Mouse (Mus musculus) brain, embryonic 14.5 days (tissue): ENCODE results near the gene Ppp1r3e. TPM values are rescaled to one million over a fixed set of nuclear protein-coding genes. Genes with fewer than 3 reads are reported as not detected.

ENCODE experiments used
- DNase-seq: peaks from one replicate; pipeline ENCODE4 v3.0.0-alpha.2; 2011; ENCODE audit warnings: low read depth
- CTCF ChIP-seq: fragments of 200-500 bp; IDR thresholded peaks from 2 replicates; pipeline ENCODE4 v1.5.1; 2012; ENCODE audit warnings: inconsistent platforms, mild to moderate bottlenecking, moderate library complexity, borderline replicate concordance; ENCODE audit not compliant: insufficient read depth, insufficient read length; ENCODE audit errors: extremely low read depth
- POLR2A ChIP-seq: fragments of 200-500 bp; IDR thresholded peaks from 2 replicates; pipeline ENCODE4 v1.6.1; 2012; ENCODE audit warnings: mild to moderate bottlenecking, inconsistent platforms, borderline replicate concordance; ENCODE audit not compliant: poor library complexity, insufficient read depth, insufficient read length, severe bottlenecking; ENCODE audit errors: extremely low read depth
- polyA plus RNA-seq: library from polyadenylated mRNA; depleted of rRNA; stranded (reverse); fragments of >200 nt; gene quantifications from 2 replicates; pipeline ENCODE4 v1.2.3, GENCODE M21; 2012; rRNA removed

The Ppp1r3e gene
- polyA plus RNA-seq = 13.7 and 21.9 TPM in 2 replicates

DNA sequence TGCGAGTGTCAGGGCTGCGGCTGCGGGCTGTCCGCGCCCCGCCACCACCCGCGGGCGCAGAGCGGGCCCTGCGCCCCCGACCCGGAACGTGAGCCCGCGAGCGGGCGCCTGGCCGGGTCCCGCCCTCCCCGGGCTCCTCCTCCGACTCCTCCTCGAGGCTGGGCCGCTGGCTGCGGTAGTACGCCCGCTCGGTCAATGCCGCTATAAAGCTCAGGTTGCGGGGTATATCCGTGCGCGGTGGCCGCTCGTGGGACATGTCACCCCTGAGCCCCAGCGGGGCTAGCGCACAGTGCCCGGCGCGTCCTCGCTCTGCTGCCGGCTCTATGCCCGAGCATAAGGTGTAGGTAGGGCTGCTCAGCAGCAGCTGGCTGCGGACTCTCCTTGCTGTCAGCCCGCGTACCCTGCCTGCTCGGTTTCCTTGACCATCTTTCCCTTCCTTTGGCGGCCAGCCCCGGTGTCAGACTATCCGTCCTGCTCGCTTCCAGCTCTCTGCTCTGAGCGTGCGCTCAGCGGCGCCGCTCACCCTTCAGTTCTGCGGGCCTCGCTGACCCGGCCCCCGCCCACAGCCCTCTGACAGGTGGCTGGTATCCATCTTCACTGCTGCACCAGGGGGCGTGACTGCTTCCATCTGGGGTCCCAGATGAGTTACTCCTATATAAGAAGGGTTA lies at the start of gene Ppp1r3e:
Gene Ppp1r3e (minus strand): TSS at position 503 of the 668 bp plus-strand sequence.
- peak; percentile 66 for DNase-seq
- TF ChIP-seq CTCF (no peak), POLR2A (peak; percentile 4; the same call in 1 of the 2 replicates)

DNA sequence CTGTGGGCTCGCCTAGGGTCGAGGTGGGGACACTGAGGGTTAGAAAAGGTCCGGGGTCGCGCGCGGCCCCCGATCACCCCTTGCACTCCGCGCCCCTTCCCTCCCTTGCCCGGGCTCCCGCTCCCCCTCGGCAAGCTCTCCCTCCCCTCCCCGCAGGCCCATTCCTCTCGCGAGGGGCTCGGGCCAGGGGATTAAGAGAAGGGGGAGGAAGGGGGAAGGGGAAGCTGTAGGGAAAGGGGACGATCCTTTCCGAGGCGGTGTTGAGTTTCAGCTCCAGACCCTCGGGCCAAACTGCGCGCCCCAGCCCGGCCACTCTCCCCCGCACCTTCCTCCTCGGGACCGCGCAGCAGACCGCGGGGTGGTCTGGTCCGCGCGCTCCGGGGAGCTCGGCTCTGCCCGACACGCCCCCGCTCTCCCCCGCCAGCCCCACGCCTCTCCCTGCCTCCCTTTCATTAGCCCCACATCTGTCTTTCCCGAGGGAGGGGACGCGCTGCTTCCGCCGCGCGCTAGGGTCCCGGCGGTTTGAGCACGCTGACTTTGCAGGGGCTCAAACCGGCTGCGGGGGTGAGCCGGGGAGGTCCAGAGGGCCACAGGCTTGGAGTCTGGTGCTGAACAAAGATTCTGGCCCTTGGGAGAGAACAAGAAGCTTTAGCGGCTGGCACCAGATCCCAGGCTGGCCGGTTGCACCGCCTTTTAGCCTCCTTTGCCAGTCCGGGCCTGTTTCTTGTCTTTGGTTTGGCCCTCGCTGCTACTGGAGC lies 49.2 kb upstream of the Ppp1r3e start:
- TF ChIP-seq POLR2A = peak; percentile 50; the same call in 1 of the 2 replicates
- no peak for TF ChIP-seq CTCF
- peak; percentile 92 for DNase-seq

DNA sequence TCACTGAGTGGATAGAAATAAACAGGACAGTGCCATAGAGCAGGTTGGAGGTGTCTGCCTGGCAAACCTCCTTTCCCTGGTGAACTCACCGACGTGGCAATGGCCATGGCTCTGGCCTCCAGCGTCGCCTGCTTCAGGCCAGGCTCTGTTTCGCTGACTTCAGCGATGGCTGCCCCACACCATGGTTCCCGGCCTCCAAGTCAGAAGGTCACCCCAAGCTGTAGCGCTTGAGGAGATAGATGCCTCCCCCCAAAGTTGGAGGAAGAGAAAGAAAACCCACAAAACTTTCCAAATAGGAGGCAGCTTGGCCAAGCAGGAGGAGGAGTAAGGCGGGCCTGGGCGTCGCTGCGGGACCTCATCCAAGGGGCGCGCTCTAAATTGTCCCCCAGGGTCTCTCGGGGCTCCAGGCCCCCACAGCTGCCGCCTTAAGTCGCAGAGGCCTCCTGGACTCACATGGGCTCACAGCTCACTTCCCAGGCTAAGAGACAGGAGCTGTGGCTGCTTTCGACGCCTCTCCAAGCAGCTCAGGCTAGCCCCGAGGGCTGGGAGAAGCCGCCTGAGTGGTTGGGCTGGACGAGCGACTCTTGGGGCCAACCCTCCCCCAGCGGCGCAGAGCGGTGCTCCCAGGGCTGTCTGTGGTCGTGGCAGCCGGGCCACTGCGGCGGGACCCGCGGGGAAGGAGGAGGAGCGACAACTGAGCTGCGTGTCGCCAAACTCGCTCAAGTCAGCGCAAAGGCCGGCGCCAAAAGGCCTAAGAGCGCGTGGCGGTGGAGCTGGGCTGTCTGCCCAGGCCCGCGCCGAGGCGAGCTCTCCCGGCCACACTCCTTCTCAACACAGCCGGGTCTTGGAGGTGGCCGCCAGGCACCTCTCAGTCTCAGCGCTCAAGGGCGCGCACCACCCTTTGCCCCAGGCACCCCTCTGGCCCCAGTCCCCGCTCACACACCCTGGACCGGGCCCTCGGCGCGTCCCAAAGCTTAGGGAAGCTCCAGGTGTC lies 48.3 kb upstream of the Ppp1r3e start, which contains the start of gene Efs:
Gene Efs (minus strand): TSS at position 778 of the 994 bp plus-strand sequence.
- TF ChIP-seq CTCF = no peak
- 0 out of 2 replicates have a peak, but pooled peaks have one; percentile 9 for TF ChIP-seq POLR2A
- peak; percentile 81 for DNase-seq

DNA sequence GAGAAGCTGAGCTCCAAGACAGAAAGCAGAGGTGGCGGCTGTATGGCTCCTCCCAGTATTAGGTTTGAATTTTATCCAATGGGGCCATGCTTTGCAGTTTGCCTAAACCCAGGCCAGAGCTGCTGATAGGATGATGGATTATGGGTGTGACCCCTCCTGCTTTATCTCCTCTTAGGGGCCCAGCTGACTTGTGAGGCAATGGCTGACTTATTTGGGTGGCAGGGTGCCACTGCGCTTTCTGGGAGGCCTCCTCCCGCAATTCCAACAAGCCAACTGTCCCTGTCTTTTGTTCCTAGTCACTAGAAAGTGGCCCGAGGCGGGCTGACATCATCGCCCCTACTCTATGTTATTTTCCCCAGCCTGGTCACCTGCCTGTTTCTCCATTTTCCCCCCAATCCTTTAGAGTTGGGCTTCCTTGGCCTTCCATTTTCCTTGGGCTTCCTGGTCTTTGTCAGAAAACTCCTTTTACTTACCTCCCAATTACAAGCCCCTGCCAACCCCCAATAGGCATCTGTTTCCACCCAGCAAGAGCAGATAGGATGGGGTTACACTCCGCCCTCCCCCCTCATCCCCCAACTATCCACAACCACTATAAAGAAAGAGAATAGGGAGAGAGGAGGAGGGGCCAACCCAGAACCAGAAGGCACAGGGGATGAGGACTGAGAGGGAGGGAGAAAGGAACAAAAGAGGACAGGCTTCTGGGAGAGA lies 47.4 kb upstream of the Ppp1r3e start:
- peak; percentile 92 for DNase-seq
- no peak for TF ChIP-seq CTCF
- no peak for TF ChIP-seq POLR2A

DNA sequence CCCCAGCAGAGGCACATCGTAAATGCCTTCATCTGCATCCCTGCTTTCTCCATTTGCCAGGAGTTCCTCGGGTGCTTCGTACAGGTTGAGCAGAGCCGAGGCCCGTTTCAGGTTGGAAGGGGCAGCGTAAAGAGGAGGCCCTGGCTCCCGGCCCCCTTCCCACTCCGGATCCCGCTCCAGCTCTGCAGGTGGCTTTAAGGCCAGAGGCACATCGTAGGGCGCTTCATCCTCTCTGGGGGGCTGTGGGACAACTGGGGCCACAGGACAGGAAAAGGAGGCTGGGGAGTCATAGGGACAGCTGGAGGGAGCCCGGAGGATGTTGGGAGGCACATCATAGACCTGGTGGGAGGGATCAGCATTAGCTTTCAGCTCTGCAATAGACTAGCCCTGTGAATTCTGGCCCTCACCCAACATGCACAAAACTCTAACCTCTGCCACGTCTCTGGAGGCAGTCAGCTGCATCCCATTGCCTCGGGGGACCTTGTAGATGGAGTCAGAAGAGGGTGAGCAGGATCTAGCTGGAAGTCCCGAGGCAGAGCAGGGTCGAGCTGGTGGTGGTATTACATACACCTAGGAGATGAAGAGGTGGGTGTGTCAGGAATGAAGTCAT lies 42.8 kb upstream of the Ppp1r3e start:
- TF ChIP-seq CTCF (no peak), POLR2A (no peak)
- DNase-seq = no peak

DNA sequence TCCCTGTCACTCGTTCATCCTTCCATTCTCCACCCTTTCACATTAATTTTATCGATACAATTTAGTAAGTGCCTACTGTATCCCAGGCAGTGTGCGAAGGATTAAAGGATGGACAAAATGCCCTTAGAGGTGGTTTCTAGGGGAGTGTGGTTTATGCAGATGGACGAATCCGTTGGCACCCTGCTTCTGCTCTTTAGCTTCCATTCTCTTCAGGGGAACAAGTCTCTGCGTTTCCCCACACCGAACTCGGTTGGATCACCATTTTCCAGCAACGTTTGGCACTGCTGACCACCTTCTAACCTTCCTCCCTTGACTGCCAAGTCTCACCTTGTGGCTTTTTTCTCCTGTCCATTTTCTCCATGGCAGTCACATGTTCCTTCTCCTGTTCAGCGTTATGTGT lies 36.0 kb upstream of the Ppp1r3e start:
- no peak for DNase-seq
- TF ChIP-seq POLR2A = no peak
- TF ChIP-seq CTCF = no peak

DNA sequence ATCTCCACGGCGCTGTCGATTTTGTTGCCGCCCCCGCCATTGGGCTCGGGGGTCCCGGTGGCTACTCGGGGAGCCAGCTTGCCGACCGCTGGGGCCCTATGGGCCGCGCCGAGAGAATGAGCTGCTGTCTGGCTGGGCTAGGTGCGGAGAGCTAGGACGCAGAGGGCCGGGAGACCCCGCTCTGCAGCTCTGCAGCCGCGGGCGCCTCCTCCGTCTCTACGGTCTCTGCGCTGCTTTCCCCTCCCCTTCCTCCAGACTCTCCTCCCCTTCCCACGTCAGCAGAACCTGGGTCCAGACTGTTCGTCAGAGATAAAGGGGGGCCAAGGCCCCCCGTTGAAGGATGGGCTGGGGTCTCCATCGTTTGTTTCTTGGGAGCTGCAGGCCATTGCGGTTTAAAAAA lies 35.5 kb upstream of the Ppp1r3e start, which contains the start of gene Slc22a17:
Gene Slc22a17 (minus strand): TSS at position 247 of the 400 bp plus-strand sequence.
- TF ChIP-seq POLR2A = peak; percentile 97
- TF ChIP-seq CTCF = no peak
- peak; percentile 96 for DNase-seq

DNA sequence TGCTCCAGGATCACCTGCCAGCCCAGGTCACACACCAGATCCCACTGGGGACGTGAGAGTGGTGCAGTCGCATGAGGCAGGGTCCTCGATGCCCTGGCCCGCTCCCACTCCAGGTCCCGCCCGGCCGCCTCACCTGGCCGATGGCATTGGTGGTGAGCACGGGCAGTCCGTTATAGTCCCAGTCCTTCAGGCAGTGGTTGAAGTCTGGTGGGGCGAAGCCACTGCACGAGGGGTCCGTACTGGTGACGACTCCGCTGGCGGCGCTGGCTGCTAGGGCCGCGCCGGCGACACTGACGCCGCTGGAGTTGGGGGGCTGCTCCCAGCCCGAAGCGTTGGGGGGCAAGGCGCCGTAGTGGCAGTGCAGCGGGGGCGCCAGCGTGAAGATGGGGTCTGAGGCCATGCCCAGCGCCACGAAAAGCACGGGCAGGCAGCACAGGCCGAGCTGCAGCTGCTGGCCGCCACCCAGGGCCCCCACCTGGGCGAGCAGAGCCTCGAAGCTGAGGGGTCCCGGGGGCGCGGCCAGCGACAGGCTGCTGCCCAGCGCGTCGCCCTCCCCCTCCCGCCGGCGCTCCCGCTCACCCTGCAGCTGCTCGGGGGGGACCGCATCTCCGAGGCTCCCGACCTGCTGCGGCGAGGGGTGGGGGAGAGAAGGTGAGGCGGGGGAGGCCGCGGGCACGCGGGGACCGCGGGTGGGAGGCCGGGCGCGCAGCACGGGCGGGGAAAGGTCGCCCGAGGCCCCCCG lies 34.9 kb upstream of the Ppp1r3e start:
- DNase-seq = peak; percentile 64
- no peak for TF ChIP-seq POLR2A
- TF ChIP-seq CTCF = no peak

DNA sequence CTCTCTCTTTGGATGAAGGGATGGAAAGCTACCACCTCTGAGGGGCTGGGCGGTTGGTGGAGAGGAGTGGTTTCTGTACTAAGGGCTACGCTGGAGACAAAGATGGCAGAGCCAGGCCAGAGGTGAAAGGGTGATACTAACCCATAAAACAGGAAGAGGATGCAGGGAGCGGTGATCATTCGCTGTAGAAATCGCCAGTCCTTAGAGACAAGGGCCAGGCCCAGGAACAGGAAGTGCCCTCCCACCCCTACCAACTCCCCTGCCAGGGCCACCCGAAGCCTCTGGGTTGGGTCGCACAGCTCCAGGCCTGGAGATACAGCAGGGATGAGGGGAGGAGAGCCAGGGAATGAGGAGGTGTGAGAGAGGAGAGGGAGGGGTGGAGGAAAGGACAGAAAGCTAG lies 31.3 kb upstream of the Ppp1r3e start:
- TF ChIP-seq CTCF (no peak), POLR2A (no peak)
- DNase-seq = no peak

DNA sequence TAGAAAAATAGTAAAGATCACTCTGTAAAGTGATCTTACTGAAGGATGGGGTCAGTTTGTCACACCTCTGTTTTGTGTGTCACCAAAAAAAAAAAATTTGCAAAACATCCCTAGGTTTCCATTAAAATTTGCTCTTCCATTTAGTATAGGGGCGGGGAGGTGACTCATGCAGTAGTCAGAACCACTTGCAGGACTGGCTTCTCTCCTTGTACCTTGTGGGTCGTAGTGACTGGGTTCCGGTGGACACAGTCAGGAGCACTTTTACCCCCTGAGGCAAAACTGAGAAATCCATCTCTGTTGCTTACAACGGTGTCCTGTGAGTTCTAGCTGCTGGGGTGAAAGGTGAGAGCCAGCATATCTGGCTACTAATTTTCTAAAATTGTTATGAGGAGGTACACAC lies 26.3 kb upstream of the Ppp1r3e start:
- no peak for TF ChIP-seq CTCF
- no peak for DNase-seq

DNA sequence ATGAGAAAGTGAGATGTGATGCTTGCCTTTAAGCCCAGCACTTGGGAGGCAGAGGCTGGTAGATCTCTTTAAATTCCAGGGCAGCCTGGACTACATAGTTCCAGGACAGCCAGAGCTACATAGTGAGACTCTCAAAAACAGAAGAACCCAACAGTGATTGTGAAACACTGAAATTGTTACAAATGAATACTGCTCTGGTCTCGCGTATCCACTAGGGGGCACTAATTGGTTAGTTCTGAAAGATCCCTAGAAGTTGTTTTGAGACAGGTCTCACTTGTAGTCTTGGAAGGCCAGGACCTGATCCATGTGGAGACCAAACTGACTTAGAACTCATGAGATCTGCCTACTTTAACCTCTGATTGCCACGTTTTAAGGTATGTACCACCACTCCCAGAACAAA lies 23.0 kb upstream of the Ppp1r3e start:
- no peak for TF ChIP-seq POLR2A
- TF ChIP-seq CTCF = peak; percentile 66; the same call in 1 of the 2 replicates
- DNase-seq = peak; percentile 92
